Mouse (Mus musculus) heart, postnatal 0 days (tissue): ENCODE measurements around the gene Nid2.

ENCODE experiments used
- CTCF ChIP-seq: IDR thresholded peaks from 2 replicates; pipeline ENCODE4 v1.5.1; 2016; ENCODE audit warnings: antibody characterized with exemption, control low read depth, low read depth
- EP300 ChIP-seq: IDR thresholded peaks from 2 replicates; pipeline ENCODE4 v1.6.1; 2016; ENCODE audit warnings: antibody characterized with exemption, low read depth

GRCm38 (mm10) chr14:19760721-19761120 is 9.7 kb downstream of the Nid2 start:
- TF ChIP-seq EP300, result no peak
- no peak for TF ChIP-seq CTCF
